Mouse (Mus musculus) heart, embryonic 10.5 days (tissue): ENCODE data around the gene Plau. TPM values are rescaled to one million over a fixed set of nuclear protein-coding genes. Genes with fewer than 3 reads are reported as not detected.

Experiments used
- DNase-seq: peaks from one replicate; pipeline ENCODE4 v3.0.0-alpha.2; 2017; ENCODE audit warnings: low spot score
- H3K27ac ChIP-seq: fragments of 300-500 bp; sonication (generic); 2 replicates; pipeline ENCODE4 v1.5.1; 2016; ENCODE audit warnings: mild to moderate bottlenecking
- H3K27me3 ChIP-seq: fragments of 300-500 bp; sonication (generic); 2 replicates; pipeline ENCODE4 v1.6.1; 2016; ENCODE audit warnings: mild to moderate bottlenecking; ENCODE audit not compliant: poor library complexity, insufficient read depth, severe bottlenecking
- H3K36me3 ChIP-seq: fragments of 300-500 bp; sonication (generic); 2 replicates; pipeline ENCODE4 v1.6.1; 2016; ENCODE audit warnings: mild to moderate bottlenecking, moderate library complexity
- H3K4me1 ChIP-seq: fragments of 300-500 bp; sonication (generic); 2 replicates; pipeline ENCODE4 v1.6.1; 2016; ENCODE audit warnings: mild to moderate bottlenecking
- H3K4me3 ChIP-seq: fragments of 300-500 bp; sonication (generic); 2 replicates; pipeline ENCODE4 v1.5.1; 2016; ENCODE audit warnings: mild to moderate bottlenecking, moderate library complexity
- H3K9me3 ChIP-seq: fragments of 300-500 bp; sonication (generic); 2 replicates; pipeline ENCODE4 v1.6.1; 2016; ENCODE audit warnings: mild to moderate bottlenecking, moderate library complexity
- WGBS: fragments of 180-500 bp; shearing (Covaris S2); methylation state at CpG from one replicate; pipeline ENCODE4 v1.1.7; 2016; 5-methylcytosine and 5-hydroxymethylcytosine counted together
- polyA plus RNA-seq: library from polyadenylated mRNA; unstranded; fragments of >200 nt; fragmentation: Nextera tagmentation; extraction: Ambion mirVana; gene quantifications from 2 replicates; pipeline ENCODE4 v1.2.1, GENCODE M21; 2016

The Plau gene
- polyA plus RNA-seq, 1 experiment from 2014 or later = 0.23 TPM

- H3K27me3 ChIP-seq = no peaks in the 10 kb centered on the region
- H3K4me1 ChIP-seq = peaks cover 37% of the 10 kb centered on the region
- no peak overlapping the region for H3K4me3 ChIP-seq
- DNase-seq = no peak
- no peaks in the 10 kb centered on the region for H3K9me3 ChIP-seq
- peaks cover 15% of the 10 kb centered on the region for H3K36me3 ChIP-seq
- 76% methylated on average over 8 of the region's 8 CpGs for whole genome bisulfite sequencing
- H3K27ac ChIP-seq = no peak overlapping the region
Observed at GRCm38 (mm10) chr14:20796170-20796569, 40.3 kb upstream of the Plau start.

GRCm38 (mm10) chr14:20796643-20797042 lies 39.8 kb upstream of the Plau start:
- no peak overlapping the region for H3K27ac ChIP-seq
- no peaks in the 10 kb centered on the region for H3K27me3 ChIP-seq
- no peaks in the 10 kb centered on the region for H3K9me3 ChIP-seq
- H3K4me1 ChIP-seq = peaks cover 36% of the 10 kb centered on the region
- H3K36me3 ChIP-seq = peaks cover 10% of the 10 kb centered on the region
- 66% methylated on average over 8 of the region's 8 CpGs for WGBS
- H3K4me3 ChIP-seq = no peak overlapping the region
- no peak for DNase-seq

- peaks cover 19% of the 10 kb centered on the region for H3K4me1 ChIP-seq
- H3K4me3 ChIP-seq = peak overlapping the region; percentile 18; the same call in 1 of the 2 replicates
- H3K27ac ChIP-seq = no peak overlapping the region
- no peaks in the 10 kb centered on the region for H3K27me3 ChIP-seq
- DNase-seq = no peak
- no peaks in the 10 kb centered on the region for H3K36me3 ChIP-seq
- no peaks in the 10 kb centered on the region for H3K9me3 ChIP-seq
- 85% methylated on average over 6 of the region's 6 CpGs for WGBS
Observed at GRCm38 (mm10) chr14:20798300-20798699, 38.2 kb upstream of the Plau start.

- Histone ChIP-seq H3K4me3 (peak overlapping the region; percentile 18; the same call in 1 of the 2 replicates), H3K27me3 (no peaks in the 10 kb centered on the region), H3K4me1 (peaks cover 23% of the 10 kb centered on the region), H3K27ac (no peak overlapping the region), H3K36me3 (no peaks in the 10 kb centered on the region), H3K9me3 (no peaks in the 10 kb centered on the region)
- WGBS = 6% methylated on average over 7 of the region's 7 CpGs
- DNase-seq = peak; percentile 91
Observed at GRCm38 (mm10) chr14:20798761-20799160, 37.7 kb upstream of the Plau start.

- Histone ChIP-seq H3K27me3 (no peaks in the 10 kb centered on the region), H3K4me1 (peaks cover 18% of the 10 kb centered on the region), H3K4me3 (no peak overlapping the region), H3K36me3 (no peaks in the 10 kb centered on the region), H3K9me3 (no peaks in the 10 kb centered on the region), H3K27ac (no peak overlapping the region)
- DNase-seq = no peak
- WGBS = 37% methylated on average over 2 of the region's 2 CpGs
Observed at GRCm38 (mm10) chr14:20802926-20803605, 33.4 kb upstream of the Plau start.

GRCm38 (mm10) chr14:20803606-20803938 lies 32.9 kb upstream of the Plau start:
- DNase-seq = peak; percentile 87
- 3% methylated on average over 7 of the region's 7 CpGs for WGBS

GRCm38 (mm10) chr14:20804481-20804880 lies 32.0 kb upstream of the Plau start:
- Histone ChIP-seq H3K36me3 (no peaks in the 10 kb centered on the region), H3K4me1 (peaks cover 18% of the 10 kb centered on the region), H3K27ac (no peak overlapping the region; the same call in 1 of the 2 replicates), H3K9me3 (no peaks in the 10 kb centered on the region), H3K4me3 (no peak overlapping the region), H3K27me3 (no peaks in the 10 kb centered on the region)
- no peak for DNase-seq
- 48% methylated on average over 5 of the region's 5 CpGs for WGBS

More at GRCm38 (mm10) chr14:20803606-20803938, 32.9 kb upstream of the Plau start:
- H3K9me3 ChIP-seq = no peaks in the 10 kb centered on the region
- no peak overlapping the region for H3K4me3 ChIP-seq
- peaks cover 18% of the 10 kb centered on the region for H3K4me1 ChIP-seq
- no peaks in the 10 kb centered on the region for H3K27me3 ChIP-seq
- H3K27ac ChIP-seq = no peak overlapping the region
- H3K36me3 ChIP-seq = no peaks in the 10 kb centered on the region

- Histone ChIP-seq H3K27ac (no peak overlapping the region), H3K4me3 (no peak overlapping the region), H3K27me3 (no peaks in the 10 kb centered on the region), H3K4me1 (peaks cover 18% of the 10 kb centered on the region), H3K36me3 (no peaks in the 10 kb centered on the region), H3K9me3 (no peaks in the 10 kb centered on the region)
- WGBS = 61% methylated on average over 9 of the region's 9 CpGs
- DNase-seq = no peak
Observed at GRCm38 (mm10) chr14:20804964-20805672, 31.3 kb upstream of the Plau start.

GRCm38 (mm10) chr14:20806116-20806840 lies 30.2 kb upstream of the Plau start:
- DNase-seq = no peak
- Histone ChIP-seq H3K4me3 (no peak overlapping the region), H3K27ac (no peak overlapping the region), H3K9me3 (no peaks in the 10 kb centered on the region), H3K4me1 (peaks cover 18% of the 10 kb centered on the region), H3K27me3 (no peaks in the 10 kb centered on the region), H3K36me3 (no peaks in the 10 kb centered on the region)
- WGBS = 87% methylated on average over 14 of the region's 14 CpGs

GRCm38 (mm10) chr14:20809349-20809748 lies 27.1 kb upstream of the Plau start:
- Histone ChIP-seq H3K9me3 (no peaks in the 10 kb centered on the region), H3K4me1 (peaks cover 12% of the 10 kb centered on the region), H3K27ac (no peak overlapping the region), H3K4me3 (no peak overlapping the region), H3K27me3 (no peaks in the 10 kb centered on the region), H3K36me3 (no peaks in the 10 kb centered on the region)
- WGBS = 74% methylated on average over 4 of the region's 4 CpGs
- no peak for DNase-seq

GRCm38 (mm10) chr14:20809820-20810219 lies 26.6 kb upstream of the Plau start:
- Histone ChIP-seq H3K9me3 (no peaks in the 10 kb centered on the region), H3K4me3 (no peak overlapping the region), H3K36me3 (no peaks in the 10 kb centered on the region), H3K27me3 (no peaks in the 10 kb centered on the region), H3K27ac (no peak overlapping the region), H3K4me1 (peaks cover 10% of the 10 kb centered on the region)
- no peak for DNase-seq

- H3K27ac ChIP-seq = no peak overlapping the region
- H3K4me1 ChIP-seq = 0 out of 2 replicates have a peak, but pooled peaks cover 3% of the 10 kb centered on the region
- H3K36me3 ChIP-seq = no peaks in the 10 kb centered on the region
- H3K4me3 ChIP-seq = no peak overlapping the region
- DNase-seq = no peak
- no peaks in the 10 kb centered on the region for H3K9me3 ChIP-seq
- no peaks in the 10 kb centered on the region for H3K27me3 ChIP-seq
- 86% methylated on average over 8 of the region's 8 CpGs for WGBS
Observed at GRCm38 (mm10) chr14:20811236-20811635, 25.2 kb upstream of the Plau start.

GRCm38 (mm10) chr14:20811779-20812406 lies 24.6 kb upstream of the Plau start:
- Histone ChIP-seq H3K4me1 (0 out of 2 replicates have a peak, but pooled peaks cover 3% of the 10 kb centered on the region), H3K4me3 (no peak overlapping the region)
- 71% methylated on average over 7 of the region's 7 CpGs for WGBS

More at GRCm38 (mm10) chr14:20811779-20812406, 24.6 kb upstream of the Plau start:
- Histone ChIP-seq H3K27me3 (no peaks in the 10 kb centered on the region), H3K27ac (no peak overlapping the region), H3K9me3 (no peaks in the 10 kb centered on the region), H3K36me3 (no peaks in the 10 kb centered on the region)
- no peak for DNase-seq
